Mouse (Mus musculus) forebrain, postnatal 0 days (tissue): Measurements from ENCODE around the gene Xrra1. TPM values are rescaled to one million over a fixed set of nuclear protein-coding genes. Genes with fewer than 3 reads are reported as not detected.
A peak's percentile ranks its signal among the peaks of the same experiment; 100 is the strongest.

Experiments
- ATAC-seq: fragments of 200-750 bp; cut with Nextera tagmentation; 2 replicates; pipeline ENCODE4 v1.8.0; 2017; ENCODE audit warnings: mild to moderate bottlenecking, moderate library complexity
- DNase-seq: peaks from one replicate; pipeline ENCODE4 v3.0.0-alpha.2; 2015
- H3K27ac ChIP-seq: fragments of 300-500 bp; sonication (generic); 2 replicates; pipeline ENCODE4 v1.5.1; 2014; ENCODE audit warnings: low read depth, mild to moderate bottlenecking, antibody characterized with exemption, low read length, moderate library complexity, mixed read lengths
- H3K27me3 ChIP-seq: fragments of 300-500 bp; sonication (generic); 2 replicates; pipeline ENCODE4 v1.6.1; 2014; ENCODE audit warnings: mild to moderate bottlenecking, low read length, mixed read lengths; ENCODE audit not compliant: insufficient read depth
- H3K36me3 ChIP-seq: fragments of 300-500 bp; sonication (generic); 2 replicates; pipeline ENCODE4 v1.6.1; 2014; ENCODE audit warnings: mild to moderate bottlenecking, moderate library complexity; ENCODE audit not compliant: insufficient read depth
- H3K4me1 ChIP-seq: fragments of 300-500 bp; sonication (generic); 2 replicates; pipeline ENCODE4 v1.6.1; 2014; ENCODE audit warnings: antibody characterized with exemption; ENCODE audit not compliant: insufficient read depth
- H3K4me2 ChIP-seq: fragments of 300-500 bp; sonication (generic); 2 replicates; pipeline ENCODE4 v1.6.1; 2014; ENCODE audit warnings: low read depth, mild to moderate bottlenecking, moderate library complexity
- H3K4me3 ChIP-seq: fragments of 300-500 bp; sonication (generic); 2 replicates; pipeline ENCODE4 v1.5.1; 2014; ENCODE audit warnings: low read depth, low read length, mixed read lengths
- H3K9ac ChIP-seq: fragments of 300-500 bp; sonication (generic); 2 replicates; pipeline ENCODE4 v1.6.1; 2014; ENCODE audit warnings: mild to moderate bottlenecking
- H3K9me3 ChIP-seq: fragments of 300-500 bp; sonication (generic); 2 replicates; pipeline ENCODE4 v1.6.1; 2016; ENCODE audit warnings: low read length
- CTCF ChIP-seq: sonication (generic); IDR thresholded peaks from 2 replicates; pipeline ENCODE4 v1.5.1; 2016; ENCODE audit warnings: antibody characterized with exemption, control low read depth, low read depth
- WGBS: fragments of 180-500 bp; shearing (Covaris S2); extraction: QIAGEN DNeasy Blood & Tissue Kit; methylation state at CpG from one replicate; pipeline ENCODE4 v1.1.7; 2014; 5-methylcytosine and 5-hydroxymethylcytosine counted together
- polyA plus RNA-seq: library from polyadenylated mRNA; unstranded; fragments of >200 nt; fragmentation: Nextera tagmentation; extraction: Ambion mirVana; gene quantifications from 2 replicates; pipeline ENCODE4 v1.2.1, GENCODE M21; 2015
- total RNA-seq: library from RNA; depleted of rRNA; stranded (reverse); fragments of >200 nt; gene quantifications from 2 replicates; pipeline ENCODE4 v1.2.3, GENCODE M21; 2014

Gene Xrra1
- total and polyA plus RNA-seq, 2 experiments from 2014 or later = 2.0 TPM

- no peaks in the 10 kb centered on the region for H3K36me3 ChIP-seq
- DNase-seq (no peak), ATAC-seq (no peak)
- no peak overlapping the region for H3K4me2 ChIP-seq
- H3K9ac ChIP-seq = no peak overlapping the region
- no peaks in the 10 kb centered on the region for H3K27me3 ChIP-seq
- H3K4me1 ChIP-seq = 0 out of 2 replicates have a peak, but pooled peaks cover 3% of the 10 kb centered on the region
- TF ChIP-seq CTCF = no peak
- H3K4me3 ChIP-seq = no peak overlapping the region
- H3K9me3 ChIP-seq = no peaks in the 10 kb centered on the region
- no peak overlapping the region for H3K27ac ChIP-seq
Observed at GRCm38 (mm10) chr7:99887743-99888142, 28.8 kb downstream of the Xrra1 start.

GRCm38 (mm10) chr7:99889175-99889880 is 30.4 kb downstream of the Xrra1 start:
- H3K9ac ChIP-seq = no peak overlapping the region
- TF ChIP-seq CTCF = peak; percentile 48
- H3K4me1 ChIP-seq = 0 out of 2 replicates have a peak, but pooled peaks cover 3% of the 10 kb centered on the region
- H3K27ac ChIP-seq = 0 out of 2 replicates have a peak overlapping the region, but pooled peaks have one; percentile 1
- DNase-seq (no peak), ATAC-seq (no peak)
- H3K4me2 ChIP-seq = no peak overlapping the region
- WGBS = 52% methylated on average over 10 of the region's 10 CpGs
- no peak overlapping the region for H3K4me3 ChIP-seq
- H3K36me3 ChIP-seq = no peaks in the 10 kb centered on the region
- H3K9me3 ChIP-seq = no peaks in the 10 kb centered on the region
- H3K27me3 ChIP-seq = no peaks in the 10 kb centered on the region

- WGBS = 79% methylated on average over 3 of the region's 3 CpGs
- no peak for DNase-seq
Observed at GRCm38 (mm10) chr7:99890168-99890755, 31.3 kb downstream of the Xrra1 start.

GRCm38 (mm10) chr7:99891471-99891870 is 32.6 kb downstream of the Xrra1 start:
- ATAC-seq (peak; percentile 43; the same call in 1 of the 2 replicates), DNase-seq (no peak)
- H3K27ac ChIP-seq = no peak overlapping the region
- TF ChIP-seq CTCF = no peak
- H3K4me1 ChIP-seq = 0 out of 2 replicates have a peak, but pooled peaks cover 11% of the 10 kb centered on the region
- no peaks in the 10 kb centered on the region for H3K36me3 ChIP-seq
- H3K9me3 ChIP-seq = no peaks in the 10 kb centered on the region
- H3K4me3 ChIP-seq = no peak overlapping the region
- H3K9ac ChIP-seq = no peak overlapping the region
- H3K4me2 ChIP-seq = no peak overlapping the region
- H3K27me3 ChIP-seq = no peaks in the 10 kb centered on the region
- WGBS = 62% methylated on average over 3 of the region's 3 CpGs

More at GRCm38 (mm10) chr7:99890168-99890755, 31.3 kb downstream of the Xrra1 start:
- H3K9me3 ChIP-seq = no peaks in the 10 kb centered on the region
- no peak for ATAC-seq
- H3K4me3 ChIP-seq = no peak overlapping the region
- H3K9ac ChIP-seq = no peak overlapping the region
- no peak for TF ChIP-seq CTCF
- no peak overlapping the region for H3K4me2 ChIP-seq
- H3K36me3 ChIP-seq = no peaks in the 10 kb centered on the region
- H3K27me3 ChIP-seq = no peaks in the 10 kb centered on the region
- 0 out of 2 replicates have a peak, but pooled peaks cover 9% of the 10 kb centered on the region for H3K4me1 ChIP-seq
- H3K27ac ChIP-seq = no peak overlapping the region

DNA sequence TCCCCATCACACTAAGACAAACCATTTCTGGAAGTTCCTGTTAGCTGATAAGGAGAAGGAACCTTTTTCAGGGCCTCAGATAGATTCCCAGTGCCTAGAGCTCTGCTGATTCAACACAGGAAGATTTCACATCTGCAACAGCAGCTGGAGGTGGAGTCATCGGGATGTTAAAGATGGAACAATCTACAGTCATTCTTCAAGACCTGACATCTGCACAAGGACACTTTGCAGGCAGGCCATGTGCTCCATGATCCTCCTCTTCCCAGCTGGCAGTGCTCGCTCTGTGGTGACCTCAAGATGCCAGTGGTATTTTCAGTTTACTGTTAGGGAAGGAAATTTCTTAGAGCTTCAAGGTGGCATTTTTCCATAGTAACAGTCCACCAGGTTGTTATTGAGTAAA is 33.4 kb downstream of the Xrra1 start:
- no peak for TF ChIP-seq CTCF
- Histone ChIP-seq H3K9me3 (no peaks in the 10 kb centered on the region), H3K36me3 (no peaks in the 10 kb centered on the region), H3K4me2 (no peak overlapping the region), H3K4me1 (0 out of 2 replicates have a peak, but pooled peaks cover 11% of the 10 kb centered on the region), H3K27me3 (no peaks in the 10 kb centered on the region), H3K4me3 (no peak overlapping the region), H3K27ac (no peak overlapping the region), H3K9ac (no peak overlapping the region)
- DNase-seq = no peak
- no peak for ATAC-seq
- WGBS = 94% methylated on average over 2 of the region's 2 CpGs

DNA sequence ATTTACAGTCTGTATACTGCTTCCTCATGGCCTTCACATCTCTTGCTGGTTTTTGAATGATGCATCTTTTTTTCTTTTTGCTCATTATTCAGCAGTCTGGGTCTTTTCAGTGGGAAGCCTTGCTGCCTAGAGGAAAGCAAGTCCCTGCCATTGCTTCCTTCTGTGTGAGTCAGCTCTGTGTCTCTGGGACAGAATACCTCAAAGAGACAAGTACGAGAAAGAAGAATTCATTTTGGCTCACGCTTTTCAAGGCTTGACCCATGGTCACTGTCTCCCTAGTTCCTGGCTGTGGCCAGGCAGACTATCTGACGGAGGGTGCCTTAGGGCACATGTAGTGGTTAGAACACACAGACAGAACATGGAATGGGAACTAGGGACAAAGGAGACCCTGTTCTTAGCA is 35.1 kb downstream of the Xrra1 start:
- Histone ChIP-seq H3K9ac (no peak overlapping the region), H3K4me2 (no peak overlapping the region), H3K4me1 (0 out of 2 replicates have a peak, but pooled peaks cover 11% of the 10 kb centered on the region), H3K27ac (no peak overlapping the region), H3K27me3 (no peaks in the 10 kb centered on the region), H3K36me3 (no peaks in the 10 kb centered on the region), H3K9me3 (no peaks in the 10 kb centered on the region), H3K4me3 (no peak overlapping the region)
- WGBS = 72% methylated on average over 3 of the region's 3 CpGs
- no peak for ATAC-seq
- no peak for TF ChIP-seq CTCF
- DNase-seq = no peak

GRCm38 (mm10) chr7:99894478-99894877 is 35.6 kb downstream of the Xrra1 start:
- WGBS = 62% methylated on average over 6 of the region's 6 CpGs
- H3K4me1 ChIP-seq = 0 out of 2 replicates have a peak, but pooled peaks cover 8% of the 10 kb centered on the region
- H3K27ac ChIP-seq = peak overlapping the region; percentile 59
- no peak for TF ChIP-seq CTCF
- H3K9ac ChIP-seq = no peak overlapping the region
- DNase-seq (no peak), ATAC-seq (peak; percentile 57; the same call in 1 of the 2 replicates)
- no peaks in the 10 kb centered on the region for H3K36me3 ChIP-seq
- H3K27me3 ChIP-seq = no peaks in the 10 kb centered on the region
- H3K4me3 ChIP-seq = no peak overlapping the region
- H3K9me3 ChIP-seq = no peaks in the 10 kb centered on the region
- H3K4me2 ChIP-seq = no peak overlapping the region
